Mouse (Mus musculus) C2C12 (cell line): ENCODE measurements around the gene Cib1.

Source experiments
- CEBPB ChIP-seq: IDR thresholded peaks from one replicate; pipeline ENCODE4 v1.6.1; 2011; ENCODE audit warnings: low read depth, mild to moderate bottlenecking, control low read depth, moderate library complexity
- CTCF ChIP-seq: IDR thresholded peaks from one replicate; pipeline ENCODE4 v1.5.1; 2011; ENCODE audit not compliant: control insufficient read depth, insufficient read depth, insufficient read length
- FOSL1 ChIP-seq: IDR thresholded peaks from one replicate; pipeline ENCODE4 v1.8.0; 2011; ENCODE audit warnings: mild to moderate bottlenecking, low read length; ENCODE audit not compliant: poor library complexity, insufficient read depth, severe bottlenecking
- MAX ChIP-seq: IDR thresholded peaks from one replicate; pipeline ENCODE4 v1.6.1; 2011; ENCODE audit warnings: mild to moderate bottlenecking, control low read depth
- MYOD1 ChIP-seq: IDR thresholded peaks from one replicate; pipeline ENCODE4 v1.6.1; 2011; ENCODE audit warnings: low read depth; ENCODE audit not compliant: control insufficient read depth, insufficient read length
- USF1 ChIP-seq: IDR thresholded peaks from one replicate; pipeline ENCODE4 v1.6.1; 2011; ENCODE audit warnings: low read depth, mild to moderate bottlenecking, control low read depth, moderate library complexity

DNA sequence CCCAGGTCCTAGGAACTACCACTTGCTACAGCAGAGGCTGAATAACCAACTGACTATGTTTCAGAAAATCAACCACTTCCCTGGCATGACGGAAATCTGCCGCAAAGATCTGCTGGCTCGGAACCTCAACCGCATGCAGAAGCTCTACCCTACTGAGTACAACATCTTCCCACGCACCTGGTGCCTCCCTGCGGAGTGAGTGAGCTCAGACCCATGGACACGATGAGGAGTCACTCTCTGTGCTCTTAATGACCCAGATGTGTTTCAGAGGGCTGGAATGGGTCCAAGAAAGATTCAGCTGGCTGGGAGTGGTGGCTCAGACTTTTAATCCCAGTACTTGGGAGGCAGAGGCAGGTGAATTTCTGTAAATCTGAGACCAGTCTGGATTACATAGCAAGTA, 19.8 kb upstream of the Cib1 start:
- TF ChIP-seq FOSL1 (no peak), CTCF (no peak), CEBPB (no peak), MYOD1 (no peak), MAX (no peak), USF1 (no peak)
